Mouse (Mus musculus) thymus, adult 18-20 months (tissue): ENCODE results near the gene Mb21d2.
A peak's percentile ranks its signal among the peaks of the same experiment; 100 is the strongest.

Experiments
- DNase-seq, 2 experiments: peaks; one replicate each; pipeline ENCODE4 v3.0.0; 2022; ENCODE audit warnings: mixed read lengths in 2 of 2

The Mb21d2 gene

DNA sequence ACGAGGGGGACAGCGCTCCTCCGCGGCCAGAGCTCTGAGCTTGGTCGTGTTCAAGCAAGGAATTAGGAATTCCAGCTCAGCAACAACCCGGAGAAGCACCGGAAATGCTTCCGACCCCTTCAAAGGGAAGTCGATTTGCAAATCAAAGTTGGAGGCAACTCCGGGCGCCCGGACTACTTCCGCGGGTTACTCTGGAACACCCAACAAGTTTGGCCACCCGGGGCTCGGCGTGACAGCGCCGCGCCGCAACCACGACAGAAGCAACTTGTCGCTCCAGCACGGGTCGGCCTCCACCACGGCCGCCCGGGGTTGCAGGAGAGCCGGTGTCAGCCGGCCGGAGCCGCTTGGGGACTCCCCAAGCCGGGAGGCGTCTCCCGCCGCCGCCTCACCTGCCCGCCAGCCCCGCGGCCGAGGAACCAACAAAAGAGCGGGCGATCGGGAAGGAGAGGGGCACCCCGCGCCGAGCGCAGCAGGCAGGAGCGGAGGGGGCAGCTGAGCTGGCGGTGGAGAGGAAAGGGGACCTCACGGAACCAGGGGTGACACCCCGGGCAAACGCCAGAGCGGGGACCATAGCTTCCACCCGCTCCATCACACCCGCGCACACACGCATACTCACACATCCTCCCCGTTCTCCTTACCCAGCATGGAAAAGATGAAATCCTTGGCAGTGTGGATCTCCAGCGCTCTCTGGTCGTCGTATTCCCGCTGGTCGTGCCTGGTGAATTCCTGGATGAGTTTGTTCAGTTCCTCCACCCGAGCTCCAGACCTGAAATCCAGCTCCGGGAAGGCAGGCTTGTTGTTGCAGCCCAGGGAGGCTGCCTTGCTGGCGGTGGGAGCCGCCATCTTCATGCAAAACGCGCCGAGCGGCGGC, at the start of gene Mb21d2:
Mb21d2 (minus strand) TSS at position 859 of the 871 bp plus-strand sequence.
- peak in 1 of 2 experiments; percentile 2 for DNase-seq

DNA sequence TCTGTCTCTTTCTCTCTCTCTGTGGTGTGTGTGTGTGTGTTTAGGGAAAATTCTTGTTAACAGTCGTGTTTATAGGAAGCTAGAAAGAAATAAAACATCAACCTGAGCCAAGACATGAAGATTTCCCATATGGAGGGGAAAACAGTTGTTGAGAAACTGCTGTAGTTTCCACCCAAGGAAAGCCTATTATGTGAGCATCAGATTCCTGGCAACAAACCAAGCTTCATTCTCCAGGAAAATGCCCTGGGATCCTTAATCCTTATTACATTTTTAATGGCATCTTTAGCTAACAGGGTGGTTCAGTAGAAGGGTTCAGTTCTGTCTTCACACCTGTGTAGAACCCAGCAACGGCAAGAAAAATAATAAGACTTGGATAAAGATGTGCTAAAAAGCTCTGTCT, 36.8 kb upstream of the Mb21d2 start:
- DNase-seq: no peak

DNA sequence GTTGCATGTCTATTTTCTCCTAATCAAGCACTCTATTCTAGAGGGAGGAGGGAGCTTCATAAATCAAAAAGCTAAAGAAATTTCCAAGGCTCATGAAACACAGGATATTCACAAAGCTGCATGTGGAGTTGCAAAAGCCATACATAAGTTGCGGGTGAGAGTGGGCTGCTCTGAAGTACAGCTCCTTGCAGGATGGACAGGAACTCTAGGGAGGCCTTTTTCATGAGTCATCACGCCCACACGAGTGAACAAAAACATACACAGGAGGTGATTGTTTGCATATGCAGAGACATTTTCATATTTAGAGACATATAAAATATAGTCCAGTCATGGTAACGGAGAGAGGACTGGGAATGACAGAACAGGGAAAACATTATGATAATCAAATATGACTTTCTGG, 34.6 kb upstream of the Mb21d2 start:
- no peak for DNase-seq

DNA sequence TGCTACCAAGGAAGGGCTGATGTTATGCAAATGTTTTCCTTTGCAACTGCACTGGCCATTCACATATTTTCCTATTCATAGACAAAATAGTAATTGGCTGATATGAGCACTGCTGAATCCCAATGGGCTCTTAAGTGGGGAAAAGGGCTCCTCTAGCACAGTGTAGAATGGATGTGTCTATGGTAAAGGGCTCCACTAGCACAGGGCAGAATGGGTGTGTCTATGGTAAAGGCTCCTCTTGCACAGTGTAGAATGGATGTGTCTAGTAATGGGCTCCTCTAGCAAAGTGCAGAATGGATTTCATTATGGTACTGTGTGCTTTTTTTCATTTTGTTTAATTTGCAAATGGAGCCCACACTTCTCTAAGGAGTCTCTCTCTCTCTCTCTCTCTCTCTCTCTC, 33.5 kb upstream of the Mb21d2 start:
- no peak for DNase-seq

DNA sequence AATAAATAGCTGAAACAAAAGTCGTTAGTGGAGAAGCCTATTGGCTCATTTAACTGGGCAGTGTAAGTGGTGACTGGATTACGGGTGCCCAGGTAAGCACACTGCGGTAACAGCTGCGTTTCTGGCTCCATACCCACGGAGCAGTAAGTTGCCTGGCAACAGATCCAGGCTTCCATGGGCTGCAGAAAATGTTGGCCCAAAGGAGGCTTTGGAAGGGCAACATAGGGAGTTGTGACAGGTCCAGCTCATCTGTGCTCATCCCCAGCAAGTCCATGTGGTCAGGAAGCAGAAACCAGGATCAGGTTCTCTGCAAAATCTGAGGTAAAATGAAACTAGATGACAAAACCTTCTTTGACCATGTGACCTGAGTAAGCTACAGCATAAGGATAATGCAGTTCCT, 20.3 kb upstream of the Mb21d2 start:
- DNase-seq: no peak

DNA sequence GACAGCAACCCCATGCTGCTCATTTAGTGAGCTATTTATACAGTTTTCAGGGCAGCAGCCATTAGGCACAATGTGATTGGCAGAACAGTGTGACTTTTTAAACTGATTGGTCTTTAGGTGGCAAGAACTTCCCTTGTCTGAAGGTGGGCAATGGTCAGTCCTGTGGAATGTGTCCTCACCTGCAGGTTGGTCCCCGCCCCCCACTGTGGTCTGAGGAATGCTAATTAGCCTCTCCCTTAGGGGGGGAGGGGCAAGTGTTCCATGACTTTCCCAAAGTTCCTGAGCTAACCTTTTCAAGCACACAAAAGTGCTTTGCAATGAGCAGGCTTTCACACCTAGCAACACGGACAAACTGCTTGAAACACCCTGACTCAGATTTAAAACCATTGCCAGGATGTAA, 13.8 kb upstream of the Mb21d2 start:
- DNase-seq: no peak

DNA sequence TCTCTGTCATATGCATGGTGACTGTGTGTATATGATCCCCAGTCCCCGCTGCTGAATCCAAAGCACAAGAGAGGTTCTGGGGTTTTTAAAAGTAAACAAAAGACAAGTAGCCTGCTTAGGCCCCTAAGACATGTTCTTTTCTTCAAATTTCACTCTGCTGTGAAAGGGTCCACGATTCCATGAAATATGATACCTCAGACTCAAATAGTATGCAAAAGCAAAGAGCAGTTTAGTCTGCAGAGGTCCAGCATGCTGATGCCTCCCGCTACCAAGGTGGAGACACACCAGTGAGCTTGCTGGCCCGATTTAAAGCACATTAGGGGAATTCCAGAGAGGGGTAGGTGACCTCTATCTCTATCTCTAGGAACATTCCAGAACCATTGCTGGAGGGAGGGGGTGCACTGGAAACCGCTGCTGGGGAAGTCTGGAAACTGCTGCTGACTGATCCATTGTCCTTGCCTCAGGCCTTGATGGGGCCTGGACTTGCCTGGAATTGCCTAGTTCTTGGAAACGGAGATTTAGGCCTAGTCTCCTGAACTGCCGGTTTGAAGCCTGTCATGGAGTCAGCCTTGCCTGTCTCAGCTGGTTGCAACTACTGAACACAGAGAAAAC, 6.8 kb upstream of the Mb21d2 start:
- DNase-seq: no peak

DNA sequence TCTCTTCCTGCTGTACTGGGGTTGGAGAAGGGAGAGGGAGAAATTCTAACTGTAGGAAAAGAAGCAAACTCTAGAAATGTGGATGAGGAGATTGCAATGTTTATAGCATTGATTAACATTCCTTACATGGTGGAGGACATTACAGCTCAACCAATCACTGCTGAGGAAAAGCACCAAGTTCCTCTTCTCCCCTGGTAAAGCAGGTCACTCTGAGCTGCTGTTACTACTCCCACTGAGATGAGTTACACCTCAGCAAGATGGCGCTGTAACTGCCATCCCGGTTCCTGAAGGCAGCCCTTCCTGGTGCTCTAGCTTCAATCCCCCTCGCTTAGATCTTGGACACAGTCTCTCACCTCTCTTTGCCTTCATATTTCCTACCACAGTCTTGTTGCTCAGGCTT, 6.2 kb upstream of the Mb21d2 start:
- DNase-seq: no peak

DNA sequence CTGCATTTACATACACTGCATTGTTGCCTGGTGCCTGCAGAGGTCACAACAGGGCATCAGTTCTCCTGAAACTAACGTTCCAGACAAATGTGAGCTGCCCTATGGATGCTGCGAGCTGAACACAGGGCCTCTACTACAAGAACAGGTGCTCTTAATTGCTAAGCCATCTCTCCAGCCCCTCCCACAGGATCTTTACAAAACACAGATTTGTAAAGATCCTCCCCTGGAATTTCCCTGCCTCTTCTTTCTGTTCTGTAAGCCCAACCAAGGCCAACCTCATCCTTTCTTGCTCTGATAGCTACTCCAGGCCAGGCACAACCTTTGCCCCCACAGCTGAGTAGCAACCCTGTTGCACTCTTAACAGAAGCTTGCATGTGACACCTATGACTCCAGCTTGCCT, 1.7 kb upstream of the Mb21d2 start:
- no peak for DNase-seq

DNA sequence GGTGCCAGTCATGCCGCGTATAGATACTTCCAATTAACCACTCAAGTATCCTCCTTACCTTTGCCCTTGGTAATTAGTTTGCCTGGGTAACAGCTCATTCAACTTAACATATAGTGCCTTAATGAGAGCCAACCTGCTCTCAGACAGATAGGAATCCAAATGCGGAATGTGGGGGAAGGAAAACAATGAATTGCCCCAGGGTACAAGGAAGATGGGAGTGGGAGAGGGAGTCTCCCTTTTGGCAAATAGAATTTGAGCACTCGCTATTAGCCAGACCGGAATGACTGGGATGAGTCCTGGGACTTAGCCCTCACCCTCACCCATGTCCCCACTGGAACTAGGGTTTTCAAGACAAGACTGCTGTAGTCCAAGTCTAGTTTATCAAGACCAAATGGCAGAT, 953 bp upstream of the Mb21d2 start:
- DNase-seq: no peak

DNA sequence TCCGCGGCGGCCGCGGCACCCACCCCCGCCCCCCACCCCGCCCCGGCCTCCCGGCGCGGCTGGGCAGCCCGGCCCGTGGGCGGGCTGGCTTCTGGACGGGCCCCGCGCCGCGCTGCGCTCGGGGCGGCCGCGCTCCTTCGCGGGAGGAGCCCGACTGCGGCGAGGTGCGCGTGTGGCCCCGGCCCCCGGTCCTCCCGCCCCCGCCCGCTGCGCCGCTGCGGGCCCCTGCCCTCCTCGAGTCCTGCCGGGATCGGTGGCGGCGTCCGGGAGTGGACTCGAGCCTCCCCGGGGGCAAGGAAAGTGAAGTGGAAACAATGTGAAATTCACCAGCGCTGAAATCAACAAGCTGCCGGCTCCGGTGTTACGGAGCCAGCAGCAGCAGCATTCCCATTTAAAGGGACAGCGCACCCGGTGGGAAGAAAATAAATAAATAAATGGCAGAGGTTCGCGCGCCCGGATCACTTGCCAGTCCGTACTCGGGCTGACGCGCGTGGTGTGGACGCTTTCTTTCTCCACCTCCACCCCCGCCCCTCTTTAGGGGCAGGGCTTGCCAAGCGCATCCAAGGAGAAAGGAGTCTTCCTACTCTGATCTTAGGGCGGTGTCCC, 316 bp upstream of the Mb21d2 start:
- DNase-seq: no peak

DNA sequence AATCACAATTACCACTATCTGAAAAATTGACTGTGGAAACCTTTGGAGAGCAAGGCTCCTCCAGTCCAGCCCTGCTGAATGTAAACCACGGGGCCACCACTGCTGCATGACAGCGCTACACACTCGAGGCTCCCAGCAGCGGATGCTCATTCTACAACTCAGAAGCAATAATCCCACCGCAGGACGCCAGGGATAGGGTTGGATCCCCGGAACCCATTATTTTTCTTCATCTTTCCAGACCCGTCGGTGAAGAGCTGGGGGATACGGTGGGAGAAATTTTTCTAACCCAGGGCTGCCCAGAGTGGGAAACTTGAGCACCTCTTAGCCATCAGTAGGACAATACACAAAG, 1.0 kb downstream of the Mb21d2 start:
- no peak for DNase-seq

DNA sequence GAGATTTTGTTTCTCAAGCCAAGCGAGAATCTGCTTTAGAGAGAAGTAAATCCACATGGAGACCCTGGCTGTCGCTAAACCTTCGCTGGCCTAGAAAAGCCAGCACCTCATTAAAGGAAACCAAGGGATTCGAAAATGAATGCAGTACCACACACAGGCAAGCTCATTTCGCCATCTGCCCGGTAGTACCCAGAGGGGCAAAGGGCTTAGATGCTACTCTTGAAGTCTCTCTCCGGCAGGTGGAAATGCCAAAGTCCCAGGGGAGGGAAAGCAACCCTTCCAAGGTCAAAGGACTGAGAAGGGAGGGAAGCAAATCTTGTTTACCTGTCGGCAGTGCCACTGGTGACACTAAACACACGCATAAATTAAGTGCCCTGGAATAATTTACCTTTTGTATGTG, 2.1 kb downstream of the Mb21d2 start:
- no peak for DNase-seq

DNA sequence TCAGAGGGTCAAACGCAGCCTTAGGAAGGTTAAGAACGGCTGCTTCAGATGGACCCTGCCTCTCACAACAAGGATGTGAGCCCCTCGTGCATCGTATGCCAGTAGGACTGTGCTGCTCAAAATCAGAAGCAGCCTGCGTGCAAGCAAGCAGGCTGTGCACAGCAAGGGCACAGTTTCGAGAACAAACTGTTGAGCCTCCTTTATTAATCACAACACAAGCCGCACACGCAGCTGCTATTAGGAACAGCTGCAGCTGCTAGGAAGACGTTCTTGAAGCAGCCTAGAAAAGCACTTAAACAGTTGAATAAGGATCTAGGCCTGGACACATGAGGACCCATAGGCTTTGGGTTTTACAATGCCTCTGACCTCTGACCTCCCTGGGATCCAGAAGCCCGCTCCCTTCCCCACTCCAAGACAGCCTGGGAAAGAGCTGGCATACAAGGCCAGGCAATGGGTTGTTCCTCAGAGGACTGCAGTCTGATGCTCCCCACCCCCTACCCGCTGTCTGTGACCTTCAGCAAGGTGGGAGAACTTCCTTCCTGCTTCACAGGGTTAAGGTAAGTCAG, 10.1 kb downstream of the Mb21d2 start:
- no peak for DNase-seq

DNA sequence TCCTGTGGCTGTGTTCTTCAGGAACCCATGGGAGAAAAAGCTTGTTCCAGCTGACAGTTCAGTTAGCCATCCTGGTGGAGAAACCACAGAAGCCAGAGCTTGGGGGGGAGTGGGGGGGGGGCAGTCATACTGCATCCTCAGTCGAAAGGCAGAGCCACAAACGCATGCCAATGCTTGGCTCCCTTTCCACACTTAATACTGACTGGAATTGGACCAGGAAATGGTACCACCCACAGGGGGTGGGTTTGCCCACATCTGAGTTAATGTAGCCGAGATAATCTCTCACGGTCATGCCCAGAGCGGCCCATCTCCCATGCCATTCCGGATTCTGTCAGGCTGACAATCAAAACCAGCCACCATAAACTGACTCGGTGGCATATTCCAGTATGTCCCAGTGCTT, 14.1 kb downstream of the Mb21d2 start:
- no peak for DNase-seq

DNA sequence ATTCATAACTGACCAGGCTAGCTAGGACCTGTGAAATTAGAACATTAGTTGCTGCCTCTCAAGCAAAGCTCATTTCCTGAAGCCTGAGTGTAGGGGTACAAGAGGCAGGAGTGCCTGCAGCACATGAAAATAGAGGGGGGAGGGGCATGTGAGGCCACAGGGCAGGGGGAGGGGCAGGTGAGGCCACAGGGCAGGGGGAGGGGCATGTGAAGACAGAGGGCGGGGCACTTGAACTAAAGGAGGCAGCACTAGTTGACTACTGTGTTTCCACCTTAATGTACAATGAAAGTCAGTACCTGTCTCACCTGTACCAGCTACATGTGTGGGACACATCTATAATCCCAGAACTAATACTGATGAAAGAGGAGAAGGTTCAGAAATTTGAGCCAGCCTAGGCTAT, 14.8 kb downstream of the Mb21d2 start:
- no peak for DNase-seq

DNA sequence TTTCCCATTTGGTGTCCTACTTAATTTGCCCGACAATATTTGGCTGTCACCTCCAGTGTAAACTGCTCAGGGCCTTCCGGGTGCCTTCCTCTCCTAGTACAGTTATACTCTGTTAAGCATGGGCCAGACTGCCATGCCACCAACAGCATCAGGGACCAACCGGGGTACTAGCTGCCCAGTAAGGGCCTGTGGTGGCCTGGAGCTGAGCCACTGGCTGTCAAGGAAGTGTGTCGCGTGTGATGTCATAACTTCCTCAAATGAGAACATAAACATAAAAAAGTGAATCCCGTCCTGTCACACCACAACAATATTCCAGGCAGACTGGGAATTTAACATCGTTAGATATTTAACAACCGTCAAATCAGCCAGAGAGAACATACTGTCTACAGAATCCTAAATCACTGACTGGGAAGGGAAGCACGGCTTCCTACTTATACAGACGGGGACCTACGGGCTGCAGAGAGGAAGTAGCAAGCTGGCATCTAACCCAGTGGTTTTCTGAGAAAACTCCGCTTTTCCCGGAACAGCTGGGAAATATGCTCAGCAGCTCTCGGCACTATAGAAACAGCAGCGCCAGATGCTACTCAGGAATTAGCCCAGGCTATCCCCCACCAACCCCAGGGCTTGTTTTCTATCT, 17.9 kb downstream of the Mb21d2 start:
- no peak for DNase-seq

DNA sequence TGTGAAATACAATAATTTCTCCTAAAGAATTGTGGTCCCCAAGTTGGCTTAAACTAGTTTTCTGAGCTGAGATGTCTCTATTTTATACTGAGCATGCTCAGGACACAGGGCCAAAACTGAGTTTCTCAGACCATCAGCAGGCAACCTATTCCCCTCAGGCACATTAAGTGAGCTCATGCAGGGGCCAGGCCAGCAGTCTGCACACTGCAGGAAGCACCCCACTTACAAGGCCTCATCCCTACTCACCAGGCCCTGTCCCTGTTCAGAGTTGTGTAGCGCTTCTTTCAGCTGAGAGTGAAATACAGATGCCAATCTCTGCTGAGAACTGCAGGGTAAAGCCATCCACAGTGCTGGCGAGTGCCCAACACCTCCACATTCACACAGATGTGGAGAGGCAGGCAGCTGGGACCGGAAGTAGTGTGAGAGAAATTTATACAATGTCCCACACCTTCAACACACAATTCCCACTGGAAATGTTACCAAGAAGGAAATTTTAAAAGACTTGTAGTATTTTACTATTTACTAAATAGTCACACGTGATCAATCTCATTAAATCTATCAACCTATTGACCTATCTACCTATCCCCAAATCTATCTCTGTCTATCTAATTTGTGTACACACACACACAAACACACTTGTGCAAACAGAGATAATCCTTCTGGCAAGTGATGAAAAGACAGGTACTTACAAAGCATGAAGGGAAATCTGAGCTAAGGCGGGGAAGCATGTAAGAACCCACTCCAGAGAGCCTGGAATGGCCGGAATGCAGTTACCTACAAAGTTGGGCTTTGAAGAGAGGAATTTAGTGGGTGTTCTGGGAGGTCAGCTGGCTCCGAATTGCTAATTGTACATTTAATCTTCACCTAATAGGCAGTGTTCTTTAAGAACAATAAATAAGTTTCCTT, 22.9 kb downstream of the Mb21d2 start:
- no peak for DNase-seq

DNA sequence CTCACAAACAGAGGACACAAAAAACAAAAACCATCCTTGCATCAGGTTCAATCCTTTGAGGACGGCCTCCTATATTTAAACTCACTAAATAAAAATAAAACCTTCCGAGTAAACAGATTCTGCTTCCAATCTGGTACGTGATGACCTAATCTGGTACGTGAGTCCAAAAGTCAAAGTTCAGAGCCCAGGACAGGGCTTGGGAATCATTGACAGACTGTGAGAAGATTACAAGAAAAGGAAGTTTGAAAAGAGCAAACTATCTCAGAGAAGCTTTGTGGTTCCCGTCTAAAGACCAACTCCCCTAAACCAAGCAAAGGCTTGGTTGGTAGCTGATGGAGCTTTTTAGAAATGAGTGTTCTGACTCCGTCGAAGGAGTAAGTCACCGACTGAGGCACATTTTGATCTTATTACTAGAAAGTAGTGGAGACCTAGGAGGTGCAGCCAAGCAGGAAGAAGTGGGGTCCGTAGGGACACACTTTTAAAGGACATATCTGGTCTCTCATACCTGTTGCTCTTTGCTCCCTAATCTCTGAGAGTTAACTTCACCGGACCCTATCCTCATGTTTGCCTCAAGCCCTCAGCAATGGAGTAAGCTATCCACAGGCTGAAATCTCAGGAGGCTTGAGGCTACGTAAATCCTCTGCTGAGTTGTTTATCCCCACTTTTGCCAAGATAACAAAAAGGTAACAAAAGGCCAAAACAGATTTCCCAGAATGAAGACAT, 23.7 kb downstream of the Mb21d2 start:
- DNase-seq: no peak

DNA sequence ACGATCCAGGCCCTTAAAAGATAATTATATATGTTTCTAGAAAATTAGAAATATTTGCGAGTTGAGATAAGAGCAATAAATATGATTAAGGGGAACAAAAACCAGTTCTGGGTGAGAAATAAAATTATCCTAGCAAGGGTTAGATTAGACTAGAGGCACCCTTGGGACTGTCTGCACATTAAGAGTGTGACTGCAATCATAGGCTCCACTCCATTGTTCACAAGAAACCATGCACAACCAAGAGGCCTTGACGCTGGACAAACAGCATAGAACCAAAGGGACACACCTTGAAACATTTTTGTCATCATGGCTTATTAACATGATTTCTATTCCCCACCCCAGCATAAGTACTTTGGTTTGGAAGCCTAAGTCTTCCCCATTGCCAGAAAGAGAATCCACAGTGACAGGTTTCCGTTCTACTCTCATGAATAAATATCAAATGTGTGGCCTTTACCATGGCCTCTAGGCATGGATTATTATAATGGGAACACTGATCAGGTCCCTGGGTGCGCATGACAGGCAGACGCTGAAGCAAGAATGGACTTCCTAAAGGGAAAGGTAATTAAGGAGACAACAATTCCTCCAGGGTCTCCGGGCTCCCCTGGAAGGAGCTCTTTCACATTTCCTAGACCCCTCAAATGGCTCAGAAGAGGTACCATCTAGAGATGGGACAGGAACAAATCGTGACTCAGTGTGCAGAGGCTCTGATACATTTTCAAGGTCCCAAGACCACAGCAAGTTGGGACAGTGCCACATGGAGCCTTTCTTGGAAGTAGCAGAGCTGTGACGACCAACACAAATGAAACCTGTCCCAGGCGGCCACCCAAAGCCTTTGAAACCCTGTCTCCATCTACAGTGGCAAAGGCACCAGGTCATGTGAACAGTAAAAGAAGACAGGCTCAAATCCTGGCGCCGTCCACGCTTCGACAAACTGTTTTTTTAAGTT, 26.6 kb downstream of the Mb21d2 start:
- no peak for DNase-seq

DNA sequence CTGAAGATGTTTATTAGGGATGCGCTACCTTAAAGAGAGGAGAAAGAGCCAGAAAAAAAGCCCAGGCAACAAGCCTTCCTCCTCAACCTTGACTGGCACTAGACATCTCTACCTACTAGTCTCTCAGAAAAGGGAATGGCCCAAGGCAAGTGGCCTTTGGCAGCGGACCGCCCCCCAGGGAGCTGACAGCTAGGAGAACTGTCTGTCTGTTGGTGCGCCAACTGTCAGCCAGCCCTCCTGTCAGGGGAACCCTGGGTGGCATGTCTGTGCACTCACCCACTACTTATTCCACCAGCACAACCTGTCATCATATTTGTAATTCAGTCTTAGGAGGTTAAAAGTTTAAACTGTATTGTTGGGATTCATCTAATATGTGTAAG, 30.3 kb downstream of the Mb21d2 start:
- DNase-seq: no peak
